Mouse (Mus musculus) thymus, adult 2 months (tissue): ENCODE measurements around the gene Msi2.

Experiments
- CTCF ChIP-seq: fragments of 200-500 bp; IDR thresholded peaks from 2 replicates; pipeline ENCODE4 v1.5.1; 2012; ENCODE audit warnings: mild to moderate bottlenecking, control low read depth, low read length, moderate library complexity, borderline replicate concordance; ENCODE audit not compliant: control insufficient read depth, poor library complexity, insufficient read depth; ENCODE audit errors: extremely low read depth
- POLR2A ChIP-seq: fragments of 200-500 bp; IDR thresholded peaks from 2 replicates; pipeline ENCODE4 v1.6.1; 2012; ENCODE audit warnings: mild to moderate bottlenecking, low read length, control low read depth, moderate library complexity; ENCODE audit not compliant: control insufficient read depth, poor library complexity, insufficient read depth; ENCODE audit errors: extremely low read depth

DNA sequence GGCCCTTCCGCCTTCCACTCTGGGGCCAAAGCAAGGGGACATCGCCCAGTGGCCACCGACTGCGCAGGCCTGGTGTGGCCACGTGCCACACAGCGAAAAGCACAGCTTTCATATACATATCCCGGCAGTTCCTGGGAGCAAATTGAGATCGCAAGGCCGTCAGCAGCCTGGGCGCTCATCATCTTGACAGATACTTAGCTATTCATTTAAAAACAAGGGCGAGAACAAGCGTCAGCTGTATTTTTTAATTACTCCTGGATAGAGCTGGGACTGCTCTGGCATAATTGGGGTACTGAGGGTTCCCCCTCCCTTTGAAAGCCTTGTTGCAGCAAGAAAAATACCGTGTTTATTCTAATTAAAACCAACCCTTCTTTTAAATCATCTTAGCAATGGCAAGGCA is 212.2 kb downstream of the Msi2 start:
- TF ChIP-seq POLR2A (no peak), CTCF (no peak)
